Mouse (Mus musculus): ENCODE results near the gene Ublcp1. TPM values are rescaled to one million over a fixed set of nuclear protein-coding genes. Genes with fewer than 3 reads are reported as not detected.

Gene Ublcp1
- polyA plus RNA-seq, 1 experiment from 2014 or later = 58.5 TPM

DNA sequence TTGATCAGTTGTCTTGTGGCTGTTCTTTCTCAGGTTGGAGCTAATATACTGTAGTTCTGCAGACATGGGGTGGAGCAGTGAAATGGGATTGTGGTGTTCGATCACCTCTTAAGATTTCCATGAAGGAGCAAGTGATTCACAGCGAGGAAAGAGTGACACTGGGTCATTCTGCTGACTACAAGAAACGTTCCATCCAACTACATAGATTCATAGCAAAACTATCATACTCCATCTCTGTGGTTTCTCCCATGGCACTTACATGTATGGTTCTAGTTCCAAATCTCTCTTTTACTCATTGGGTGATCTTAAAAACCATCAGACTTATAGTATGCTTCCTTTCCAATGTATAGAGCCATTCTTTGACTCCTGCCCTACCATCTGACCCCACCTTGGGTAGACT is 34.5 kb upstream of the Ublcp1 start:
- Histone ChIP-seq H3K9me3 (no peaks in the 10 kb centered on the region), H3K4me3 (no peak overlapping the region), H3K36me3 (no peaks in the 10 kb centered on the region), H3K27ac (no peak overlapping the region), H3K27me3 (ENCODE audit: insufficient read depth, poor library complexity, severe bottlenecking) (no peaks in the 10 kb centered on the region), H3K4me1 (replicated peaks) (no peaks in the 10 kb centered on the region)
- 85% methylated on average over 3 of the region's 3 CpGs for WGBS
- no peak for DNase-seq (ENCODE audit: low spot score)

DNA sequence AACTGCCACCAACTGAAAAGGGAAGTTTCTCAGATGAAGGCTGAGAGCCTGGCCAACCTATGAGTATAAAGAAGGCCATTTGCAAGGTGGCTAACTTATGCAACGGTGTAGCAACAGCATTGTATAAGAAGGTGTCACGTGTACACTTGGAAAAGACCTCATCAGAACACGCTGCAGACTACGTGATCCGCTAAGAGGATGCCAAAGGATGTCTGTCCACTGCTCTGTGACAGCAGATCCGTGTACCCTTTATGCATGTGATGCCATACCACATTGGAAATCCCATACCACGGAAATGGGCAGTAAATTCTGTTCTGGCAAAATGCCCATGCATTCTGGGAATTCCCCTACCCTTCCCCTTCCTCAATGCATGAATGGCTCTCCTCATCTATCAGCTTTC is 33.8 kb upstream of the Ublcp1 start:
- DNase-seq (ENCODE audit: low spot score) = no peak
- no peaks in the 10 kb centered on the region for H3K27me3 ChIP-seq (ENCODE audit: insufficient read depth, poor library complexity, severe bottlenecking)
- no peak overlapping the region for H3K4me3 ChIP-seq
- no peaks in the 10 kb centered on the region for H3K4me1 ChIP-seq (replicated peaks)
- H3K9me3 ChIP-seq = no peaks in the 10 kb centered on the region
- H3K27ac ChIP-seq = no peak overlapping the region
- WGBS = 92% methylated on average over 7 of the region's 7 CpGs
- no peaks in the 10 kb centered on the region for H3K36me3 ChIP-seq

DNA sequence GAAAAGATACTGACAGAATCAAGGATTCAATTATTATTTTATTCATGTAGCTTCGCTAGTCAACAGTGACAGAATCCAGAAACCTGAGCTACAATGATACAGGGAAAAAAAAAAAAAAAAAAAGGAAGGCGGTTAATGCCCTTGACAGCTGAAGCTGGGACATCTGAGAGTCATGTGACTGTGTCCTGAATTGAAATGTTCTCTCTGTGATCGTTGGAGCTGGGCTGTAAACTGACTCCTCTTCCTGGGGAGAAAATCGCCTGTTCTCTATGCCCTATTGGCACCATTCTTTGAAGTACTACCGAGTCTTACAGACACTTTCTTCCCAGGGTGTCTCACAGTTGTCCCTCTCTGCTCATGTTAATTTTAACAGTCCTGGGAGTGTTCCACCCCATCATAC is 32.6 kb upstream of the Ublcp1 start:
- Histone ChIP-seq H3K4me3 (no peak overlapping the region), H3K36me3 (no peaks in the 10 kb centered on the region), H3K9me3 (no peaks in the 10 kb centered on the region), H3K4me1 (replicated peaks) (no peaks in the 10 kb centered on the region), H3K27ac (no peak overlapping the region), H3K27me3 (ENCODE audit: insufficient read depth, poor library complexity, severe bottlenecking) (no peaks in the 10 kb centered on the region)
- no peak for DNase-seq (ENCODE audit: low spot score)
- 38% methylated on average over 5 of the region's 5 CpGs for WGBS

DNA sequence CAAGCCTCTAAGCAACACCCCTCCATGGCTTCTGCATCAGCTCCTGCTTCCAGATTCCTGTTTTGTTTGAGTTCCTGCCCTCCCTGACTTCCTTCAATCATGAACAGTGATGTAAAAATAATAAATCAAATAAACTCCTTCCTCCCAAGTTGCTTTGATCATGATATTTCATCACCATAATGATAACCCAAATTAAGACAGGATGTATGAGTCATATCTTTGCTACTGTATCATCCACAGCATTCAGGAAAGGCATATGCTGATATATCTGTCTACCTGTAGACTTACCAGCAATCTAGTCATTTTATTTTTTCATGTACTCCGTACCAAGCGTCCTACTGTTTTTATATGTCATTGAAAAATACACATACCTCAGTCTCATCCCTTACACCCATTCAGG is 31.2 kb upstream of the Ublcp1 start:
- Histone ChIP-seq H3K9me3 (no peaks in the 10 kb centered on the region), H3K27ac (no peak overlapping the region), H3K4me3 (no peak overlapping the region), H3K27me3 (ENCODE audit: insufficient read depth, poor library complexity, severe bottlenecking) (no peaks in the 10 kb centered on the region), H3K36me3 (no peaks in the 10 kb centered on the region), H3K4me1 (replicated peaks) (peaks cover 5% of the 10 kb centered on the region)
- WGBS = 93% methylated on average over 2 of the region's 2 CpGs
- no peak for DNase-seq (ENCODE audit: low spot score)

DNA sequence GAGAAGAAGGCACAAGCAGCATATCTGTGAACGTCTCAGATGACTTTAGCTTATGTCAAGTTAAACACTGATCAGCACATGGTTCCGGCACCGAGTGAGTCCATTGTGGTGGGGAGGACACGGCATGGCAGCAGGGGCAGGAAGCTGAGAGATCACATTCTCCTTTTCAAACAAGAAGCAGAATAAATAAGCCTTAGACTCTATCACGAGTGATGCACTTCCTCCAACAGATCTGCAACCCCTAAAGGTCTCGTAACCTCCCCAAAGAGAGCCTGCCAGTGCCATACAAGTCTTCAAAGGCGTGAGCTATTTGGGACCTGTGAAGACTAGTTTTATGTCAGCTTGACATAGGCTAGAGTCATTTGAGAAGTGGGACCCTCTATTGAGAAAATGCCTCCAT is 30.7 kb upstream of the Ublcp1 start:
- Histone ChIP-seq H3K27me3 (ENCODE audit: insufficient read depth, poor library complexity, severe bottlenecking) (no peaks in the 10 kb centered on the region), H3K27ac (no peak overlapping the region), H3K4me3 (no peak overlapping the region), H3K4me1 (replicated peaks) (peaks cover 10% of the 10 kb centered on the region), H3K36me3 (no peaks in the 10 kb centered on the region), H3K9me3 (no peaks in the 10 kb centered on the region)
- 84% methylated on average over 7 of the region's 7 CpGs for WGBS
- no peak for DNase-seq (ENCODE audit: low spot score)

DNA sequence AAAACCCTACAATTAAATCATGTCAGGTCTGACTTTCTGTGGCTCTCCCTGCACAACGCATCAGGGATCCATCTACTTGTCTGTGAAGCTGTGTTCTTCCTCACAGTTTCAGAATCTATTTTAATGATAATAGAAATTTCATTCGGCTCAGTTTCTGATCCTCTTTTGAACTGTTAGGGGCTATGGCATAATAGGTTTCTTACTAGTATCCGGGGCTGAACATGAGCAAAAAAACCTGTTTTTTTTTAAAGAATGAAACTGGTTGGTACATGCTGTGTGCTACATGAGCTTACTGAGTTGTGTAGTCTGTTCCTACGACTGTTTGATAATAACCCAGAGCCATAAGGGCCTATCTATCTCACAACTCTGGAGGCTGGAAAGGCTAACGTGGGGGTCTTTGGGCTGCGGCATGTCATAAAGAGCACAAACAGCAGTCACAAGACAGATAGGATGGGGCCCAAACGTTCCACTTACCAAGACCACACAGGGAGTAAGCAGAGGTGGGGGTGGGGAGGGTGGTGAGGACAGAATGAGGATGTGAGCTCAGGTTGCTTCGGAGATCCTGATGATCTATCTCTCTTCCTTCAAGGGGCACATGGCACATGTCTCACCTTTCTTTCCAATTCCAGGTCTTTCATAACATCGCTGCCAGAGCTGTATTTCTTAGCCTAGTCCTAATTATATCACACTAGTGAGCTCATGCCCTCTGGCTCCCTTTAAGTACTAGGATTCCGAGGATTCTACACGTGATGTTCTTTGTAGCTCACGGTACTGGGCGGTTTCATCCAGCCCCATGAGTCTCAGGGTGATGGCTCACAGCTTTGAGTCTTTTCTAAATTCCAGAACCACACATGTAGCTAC is 28.3 kb upstream of the Ublcp1 start:
- DNase-seq (ENCODE audit: low spot score) = no peak
- Histone ChIP-seq H3K27ac (no peak overlapping the region), H3K36me3 (no peaks in the 10 kb centered on the region), H3K27me3 (ENCODE audit: insufficient read depth, poor library complexity, severe bottlenecking) (no peaks in the 10 kb centered on the region), H3K4me1 (replicated peaks) (peaks cover 10% of the 10 kb centered on the region), H3K4me3 (no peak overlapping the region), H3K9me3 (no peaks in the 10 kb centered on the region)
- 79% methylated on average over 13 of the region's 13 CpGs for WGBS

DNA sequence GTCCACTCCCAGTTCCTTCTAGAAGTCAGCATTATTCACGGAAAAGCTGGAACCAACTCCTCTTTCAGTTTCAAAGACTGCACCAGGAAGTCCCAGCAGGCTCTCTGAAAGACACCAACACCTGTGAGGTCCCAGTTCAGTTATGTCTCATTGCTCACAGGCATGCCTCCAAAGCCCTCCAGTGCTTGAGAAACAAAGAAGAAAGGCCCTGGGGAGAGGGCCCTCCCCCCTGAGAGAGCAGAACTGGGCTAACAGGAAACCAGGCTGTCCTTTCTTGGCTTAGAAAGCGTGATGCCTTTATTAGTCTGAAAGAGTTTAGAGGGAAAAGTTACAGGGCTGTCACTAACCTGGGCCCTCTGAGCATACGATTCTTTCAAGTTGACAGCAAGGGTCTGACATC is 25.9 kb upstream of the Ublcp1 start:
- H3K27me3 ChIP-seq (ENCODE audit: insufficient read depth, poor library complexity, severe bottlenecking) = no peaks in the 10 kb centered on the region
- no peak overlapping the region for H3K4me3 ChIP-seq
- H3K9me3 ChIP-seq = no peaks in the 10 kb centered on the region
- 55% methylated on average over 3 of the region's 3 CpGs for WGBS
- H3K36me3 ChIP-seq = no peaks in the 10 kb centered on the region
- no peak overlapping the region for H3K27ac ChIP-seq
- H3K4me1 ChIP-seq (replicated peaks) = peaks cover 10% of the 10 kb centered on the region
- no peak for DNase-seq (ENCODE audit: low spot score)

DNA sequence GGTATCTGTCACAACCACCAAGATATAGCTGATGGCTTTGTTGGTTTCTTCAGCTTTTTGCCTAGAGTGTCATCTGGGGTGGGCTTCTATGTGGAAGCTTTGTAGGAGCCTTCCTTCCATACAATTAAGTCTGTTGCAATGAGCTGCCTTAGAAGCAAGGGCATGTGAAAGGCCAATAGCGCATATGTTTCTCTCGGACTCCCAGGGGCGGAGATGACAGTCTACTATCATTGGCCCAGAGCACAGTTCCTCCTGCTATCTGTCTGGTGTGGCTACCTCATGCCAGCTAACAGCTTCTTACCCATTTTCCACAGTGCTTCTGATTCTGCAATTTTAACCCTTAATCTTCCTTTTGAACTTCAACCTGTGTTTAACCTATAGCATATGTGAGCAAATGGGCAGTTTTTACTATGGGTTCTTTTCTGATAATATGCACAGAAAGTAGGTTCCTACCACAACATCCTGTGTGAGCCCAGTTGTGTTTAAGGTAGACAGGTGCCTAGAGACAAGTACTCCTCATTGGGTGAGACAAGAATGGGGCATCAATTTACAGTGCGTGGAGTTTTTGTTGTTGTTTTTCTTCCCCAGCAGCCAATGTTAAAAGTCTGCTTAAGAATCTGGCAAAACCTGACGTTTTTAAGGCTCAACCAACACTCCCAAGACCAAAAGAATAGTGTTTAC is 24.5 kb upstream of the Ublcp1 start:
- Histone ChIP-seq H3K4me1 (replicated peaks) (peaks cover 10% of the 10 kb centered on the region), H3K27me3 (ENCODE audit: insufficient read depth, poor library complexity, severe bottlenecking) (no peaks in the 10 kb centered on the region), H3K27ac (no peak overlapping the region), H3K36me3 (no peaks in the 10 kb centered on the region), H3K4me3 (no peak overlapping the region), H3K9me3 (no peaks in the 10 kb centered on the region)
- no peak for DNase-seq (ENCODE audit: low spot score)
- WGBS = 87% methylated on average over 5 of the region's 5 CpGs

DNA sequence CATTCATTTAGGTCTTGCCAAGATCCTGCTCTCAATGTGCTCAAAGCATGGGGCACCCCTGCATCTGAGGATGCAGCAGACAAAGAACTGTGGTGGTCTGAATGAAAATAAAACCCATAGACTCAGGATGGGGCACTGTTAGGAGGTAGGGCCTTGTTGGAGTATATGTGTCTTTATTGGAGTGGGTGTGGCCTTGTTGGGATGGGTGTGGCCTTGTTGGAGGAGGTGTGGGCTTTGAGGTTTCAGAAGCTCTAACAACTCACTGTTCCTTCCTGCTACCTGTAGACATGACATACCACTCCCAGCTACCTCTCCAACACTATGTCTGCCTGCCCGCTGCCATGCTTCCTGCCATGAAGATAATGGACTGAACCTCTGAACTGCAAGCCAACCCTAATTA is 18.8 kb upstream of the Ublcp1 start:
- H3K27ac ChIP-seq = no peak overlapping the region
- no peaks in the 10 kb centered on the region for H3K9me3 ChIP-seq
- no peak overlapping the region for H3K4me3 ChIP-seq
- H3K27me3 ChIP-seq (ENCODE audit: insufficient read depth, poor library complexity, severe bottlenecking) = no peaks in the 10 kb centered on the region
- DNase-seq (ENCODE audit: low spot score) = no peak
- H3K4me1 ChIP-seq (replicated peaks) = no peaks in the 10 kb centered on the region
- no peaks in the 10 kb centered on the region for H3K36me3 ChIP-seq
- 98% methylated on average over 1 of the region's 1 CpGs for WGBS

DNA sequence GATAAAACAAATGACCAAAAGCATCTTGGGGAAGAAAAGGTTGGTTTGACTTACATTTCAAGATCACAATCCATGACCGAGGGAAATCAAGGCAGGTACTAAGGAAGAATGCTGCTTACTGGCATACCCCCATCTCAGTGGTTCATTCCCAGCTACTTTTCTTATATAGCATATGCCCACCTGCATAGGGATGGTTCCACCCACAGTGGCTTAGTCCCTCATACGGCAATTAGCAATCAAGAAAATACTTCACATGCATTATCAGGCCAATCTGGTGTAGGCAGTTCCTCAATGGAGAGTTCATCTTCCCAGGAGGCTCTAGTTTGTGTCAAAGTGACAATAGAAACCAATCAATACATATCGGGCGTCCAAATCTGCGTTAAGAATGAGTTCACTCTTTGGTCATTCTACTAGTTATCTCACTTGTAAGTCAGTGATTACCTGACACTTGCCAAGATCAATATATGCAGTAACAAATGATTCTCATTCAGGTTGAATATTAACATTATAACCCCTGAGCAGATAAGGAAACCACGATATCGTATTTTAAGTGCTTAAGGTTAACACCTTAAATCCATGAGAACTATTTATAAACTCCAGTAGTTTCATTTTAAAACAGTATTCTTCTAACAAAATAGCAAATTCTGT is 14.9 kb upstream of the Ublcp1 start:
- no peaks in the 10 kb centered on the region for H3K36me3 ChIP-seq
- DNase-seq (ENCODE audit: low spot score) = no peak
- H3K9me3 ChIP-seq = no peaks in the 10 kb centered on the region
- H3K27ac ChIP-seq = no peak overlapping the region
- WGBS = 93% methylated on average over 7 of the region's 7 CpGs
- H3K27me3 ChIP-seq (ENCODE audit: insufficient read depth, poor library complexity, severe bottlenecking) = no peaks in the 10 kb centered on the region
- no peak overlapping the region for H3K4me3 ChIP-seq
- no peaks in the 10 kb centered on the region for H3K4me1 ChIP-seq (replicated peaks)

DNA sequence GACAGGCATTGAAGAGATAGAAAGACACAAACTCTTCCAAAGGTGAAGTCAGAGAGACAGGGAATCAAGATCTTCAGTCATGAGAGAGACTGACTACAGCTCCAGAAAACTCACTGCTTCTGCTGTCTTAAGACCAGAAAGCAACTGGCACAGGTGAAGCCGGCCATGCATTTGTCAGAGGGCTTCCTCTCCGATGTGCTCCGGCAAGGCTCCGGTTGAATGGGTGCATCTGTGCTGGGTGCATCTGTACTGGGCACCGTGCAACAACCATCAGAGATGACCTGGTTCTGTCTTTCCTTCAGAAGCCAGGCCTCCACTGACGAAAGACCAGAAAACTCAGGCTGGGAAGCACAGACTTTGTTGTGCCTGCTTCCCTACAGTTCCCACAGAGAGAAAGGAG is 9.9 kb upstream of the Ublcp1 start:
- H3K36me3 ChIP-seq = no peaks in the 10 kb centered on the region
- no peak overlapping the region for H3K4me3 ChIP-seq
- H3K27ac ChIP-seq = no peak overlapping the region
- DNase-seq (ENCODE audit: low spot score) = no peak
- no peaks in the 10 kb centered on the region for H3K9me3 ChIP-seq
- no peaks in the 10 kb centered on the region for H3K4me1 ChIP-seq (replicated peaks)
- H3K27me3 ChIP-seq (ENCODE audit: insufficient read depth, poor library complexity, severe bottlenecking) = no peaks in the 10 kb centered on the region
- 90% methylated on average over 6 of the region's 6 CpGs for WGBS

DNA sequence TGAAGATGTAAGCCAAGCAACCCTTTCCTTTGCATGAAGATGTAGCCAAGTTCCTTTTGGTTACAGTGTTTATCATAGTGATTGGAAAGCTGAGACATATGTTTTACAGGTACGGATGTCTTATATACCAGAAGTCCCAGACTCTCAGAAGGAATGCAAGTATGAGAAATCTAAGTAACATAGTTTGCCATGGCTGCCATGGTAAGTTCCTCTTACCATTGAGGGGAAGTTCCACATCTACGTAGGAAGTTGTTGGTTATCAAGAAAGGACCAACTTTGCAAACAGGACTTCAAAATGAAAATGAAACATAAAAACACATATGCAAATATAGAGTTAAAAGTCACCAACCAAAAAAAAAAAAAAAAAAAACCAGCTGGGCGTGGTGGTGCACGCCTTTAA is 8.1 kb upstream of the Ublcp1 start:
- Histone ChIP-seq H3K27me3 (ENCODE audit: insufficient read depth, poor library complexity, severe bottlenecking) (no peaks in the 10 kb centered on the region), H3K36me3 (no peaks in the 10 kb centered on the region), H3K9me3 (no peaks in the 10 kb centered on the region), H3K4me1 (replicated peaks) (no peaks in the 10 kb centered on the region), H3K27ac (no peak overlapping the region), H3K4me3 (no peak overlapping the region)
- WGBS = 90% methylated on average over 4 of the region's 4 CpGs
- no peak for DNase-seq (ENCODE audit: low spot score)

DNA sequence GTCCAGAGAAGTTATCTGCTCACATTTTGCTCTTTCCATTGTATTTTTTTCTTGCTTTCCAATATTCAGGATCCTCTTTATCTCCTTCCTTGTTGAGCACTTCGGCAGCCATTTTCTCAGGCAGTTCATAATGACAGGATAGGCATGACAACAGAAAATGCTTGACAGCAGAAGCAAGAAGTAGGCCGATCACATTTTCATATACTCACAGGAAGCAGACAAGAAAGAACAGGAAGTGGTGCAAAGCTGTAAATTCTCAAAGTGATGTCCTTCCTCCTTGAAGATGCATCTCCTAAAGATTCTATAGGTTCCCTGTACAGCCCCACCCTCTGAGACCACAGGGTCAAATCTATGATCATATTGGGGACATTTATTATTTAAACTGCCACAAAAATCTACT is 6.1 kb upstream of the Ublcp1 start:
- WGBS = 88% methylated on average over 2 of the region's 2 CpGs
- Histone ChIP-seq H3K4me1 (replicated peaks) (peaks cover 5% of the 10 kb centered on the region), H3K36me3 (no peaks in the 10 kb centered on the region), H3K4me3 (no peak overlapping the region), H3K27ac (no peak overlapping the region), H3K27me3 (ENCODE audit: insufficient read depth, poor library complexity, severe bottlenecking) (no peaks in the 10 kb centered on the region), H3K9me3 (no peaks in the 10 kb centered on the region)
- no peak for DNase-seq (ENCODE audit: low spot score)
